22 mouse cellular contexts compared by ENCODE assay signal in genomic region chr16:56380680-56381079, GRCm38 (mm10).
"Had no signal": no experiment of that assay in that cellular context is flagged by ENCODE, and none has a peak within 500 bp of the region (broad histone marks: within the 10 kb centered on the region; RNA-seq: fewer than 3 reads in every experiment).

No protein-coding gene starts in this region.

- DNase-seq: heart, postnatal 10 days; heart, postnatal 14 days; heart, postnatal 36 days; heart, postnatal 4 days; kidney, adult 11 months; kidney, adult 18-20 months; kidney, adult 2 months; kidney, adult 8-10 months; kidney, adult 9 months; kidney, postnatal 10 days; kidney, postnatal 14 days; kidney, postnatal 25 days; kidney, postnatal 36 days; kidney, postnatal 4 days; layer of hippocampus, adult 9-11 months; layer of hippocampus, postnatal 36 days had no signal

- ATAC-seq: hindbrain, embryonic 16.5 days; hindbrain, postnatal 0 days; inflammation-experienced regulatory T-cells, adult 6 months; intestine, embryonic 15.5 days; intestine, embryonic 16.5 days; intestine, postnatal 0 days had no signal
